20 mouse cellular contexts compared by ENCODE assay signal in the genomic region with DNA sequence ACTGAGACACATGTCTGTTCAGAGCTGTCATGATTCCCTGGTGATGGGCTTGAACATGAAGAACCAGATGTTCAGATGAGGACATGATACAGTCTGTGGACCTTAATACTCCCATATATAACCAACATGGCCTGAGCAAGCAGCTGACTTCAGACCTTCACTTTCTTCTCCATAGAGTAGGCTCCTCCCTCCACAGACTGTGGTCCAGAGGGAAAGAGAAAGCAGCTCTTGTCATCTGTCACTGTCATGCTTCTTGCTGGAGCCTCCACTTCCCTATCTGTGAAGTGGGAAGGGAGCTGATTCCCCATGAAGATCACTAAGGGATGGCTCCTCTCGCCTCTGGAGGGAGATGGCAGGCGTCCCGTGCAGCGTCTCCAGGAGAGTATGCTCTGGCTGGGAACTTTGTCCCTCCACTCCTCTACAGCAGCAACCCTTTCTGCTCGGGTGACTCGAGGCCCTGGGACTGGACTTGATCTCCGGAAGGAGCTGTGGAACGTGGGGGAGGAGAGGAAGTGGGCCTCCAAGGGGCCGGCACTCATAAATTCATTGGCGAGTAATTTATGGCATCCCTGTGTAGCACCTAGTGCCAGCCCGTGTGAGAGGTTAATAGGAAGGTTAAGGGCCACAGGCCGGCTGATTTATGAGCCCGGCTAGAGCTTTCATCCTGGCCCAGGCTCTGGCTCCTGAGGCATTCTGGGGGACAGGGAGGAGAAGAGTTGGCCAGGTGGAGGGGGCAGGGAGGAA. TPM values are rescaled to one million over a fixed set of nuclear protein-coding genes. Genes with fewer than 3 reads are reported as not detected.
DNase-seq lines count a peak whose midpoint lies in the region; ATAC-seq and TF ChIP-seq lines count a peak whose summit lies in the region.
"Had no signal": no experiment of that assay in that cellular context is flagged by ENCODE, and none has a peak within 500 bp of the region (broad histone marks: within the 10 kb centered on the region; RNA-seq: fewer than 3 reads in every experiment).

No protein-coding gene starts in this region.

- no peak overlapping the region for H3K9ac ChIP-seq in forebrain, embryonic 14.5 days (ENCODE audit: low read length)
- H3K9ac ChIP-seq in kidney, postnatal 0 days (ENCODE audit: low read depth, low read length), result no peak overlapping the region
- H3K9ac ChIP-seq in limb, embryonic 13.5 days, result peak overlapping the region; percentile 19; the same call in 1 of the 2 replicates
- H3K9ac ChIP-seq: forebrain, embryonic 15.5 days; liver, embryonic 13.5 days; lung, embryonic 15.5 days; neural tube, embryonic 13.5 days had no signal

- peaks cover 37% of the 10 kb centered on the region for H3K27me3 ChIP-seq in forebrain, embryonic 10.5 days (ENCODE audit: poor library complexity, severe bottlenecking)
- H3K27me3 ChIP-seq in forebrain, embryonic 14.5 days (replicated peaks; ENCODE audit: control insufficient read depth, insufficient read depth, low read length), result no peaks in the 10 kb centered on the region
- peaks cover 10% of the 10 kb centered on the region; the same call in 1 of the 2 replicates for H3K27me3 ChIP-seq in kidney, postnatal 0 days (ENCODE audit: insufficient read depth, low read length)
- peaks cover 54% of the 10 kb centered on the region for H3K27me3 ChIP-seq in limb, embryonic 13.5 days

- ATAC-seq in forebrain, embryonic 14.5 days, result no peak
- ATAC-seq in kidney, postnatal 0 days (replicated peaks; ENCODE audit: low FRiP score, low read depth), result peak; percentile 91
- no peak for ATAC-seq in limb, embryonic 13.5 days (ENCODE audit: low FRiP score, low read depth)
- ATAC-seq: CD4-positive, CD25-positive, alpha-beta regulatory T cell, adult 4 months; forebrain, embryonic 15.5 days had no signal

- H3K27ac ChIP-seq in forebrain, embryonic 10.5 days, result 0 out of 2 replicates have a peak overlapping the region, but pooled peaks have one; percentile 25
- no peak overlapping the region for H3K27ac ChIP-seq in forebrain, embryonic 14.5 days (ENCODE audit: low read depth, low read length)
- no peak overlapping the region for H3K27ac ChIP-seq in kidney, postnatal 0 days
- H3K27ac ChIP-seq in limb, embryonic 13.5 days, result no peak overlapping the region
- H3K27ac ChIP-seq: forebrain, embryonic 15.5 days; gastrocnemius, adult 2 months; liver, embryonic 13.5 days; lung, embryonic 15.5 days; neural tube, embryonic 13.5 days had no signal

- no peaks in the 10 kb centered on the region for H3K9me3 ChIP-seq in forebrain, embryonic 10.5 days
- H3K9me3 ChIP-seq in forebrain, embryonic 14.5 days (replicated peaks; ENCODE audit: control insufficient read depth, low read length), result no peaks in the 10 kb centered on the region
- H3K9me3 ChIP-seq in kidney, postnatal 0 days (replicated peaks; ENCODE audit: low read length), result no peaks in the 10 kb centered on the region
- no peaks in the 10 kb centered on the region for H3K9me3 ChIP-seq in limb, embryonic 13.5 days
- H3K9me3 ChIP-seq: forebrain, embryonic 15.5 days; G1E; liver, embryonic 13.5 days; lung, embryonic 15.5 days; neural tube, embryonic 13.5 days had no signal

- no peak overlapping the region for H3K4me3 ChIP-seq in forebrain, embryonic 10.5 days
- H3K4me3 ChIP-seq in forebrain, embryonic 14.5 days (ENCODE audit: low read depth, low read length), result no peak overlapping the region
- H3K4me3 ChIP-seq in kidney, postnatal 0 days (replicated peaks; ENCODE audit: low read depth, low read length), result no peak overlapping the region
- no peak overlapping the region for H3K4me3 ChIP-seq in limb, embryonic 13.5 days
- H3K4me3 ChIP-seq: forebrain, embryonic 15.5 days; gastrocnemius, adult 2 months; liver, embryonic 13.5 days; lung, embryonic 15.5 days; neural tube, embryonic 13.5 days had no signal

- DNase-seq in forebrain, embryonic 10.5 days (ENCODE audit: extremely low spot score, low spot score), result no peak
- DNase-seq in forebrain, embryonic 14.5 days (ENCODE audit: low spot score), result no peak
- DNase-seq in kidney, adult 11 months, result peak; percentile 49
- DNase-seq in kidney, postnatal 0 days (ENCODE audit: low spot score), result peak; percentile 76
- DNase-seq in gastrocnemius, postnatal 14 days, result no peak
- DNase-seq in left cerebral cortex, postnatal 14 days (ENCODE audit: low spot score in 2 of 2), result no peak
- no peak for DNase-seq in gastrocnemius, adult 18-20 months (ENCODE audit: low spot score)
- DNase-seq: cerebellum, adult 9-11 months; gastrocnemius, adult 2 months; heart, adult 11 months; liver, embryonic 13.5 days had no signal

- no peak overlapping the region for H3K4me2 ChIP-seq in forebrain, embryonic 14.5 days (ENCODE audit: low read length)
- no peak overlapping the region for H3K4me2 ChIP-seq in kidney, postnatal 0 days (ENCODE audit: low read length)
- H3K4me2 ChIP-seq in limb, embryonic 13.5 days (replicated peaks), result no peak overlapping the region
- H3K4me2 ChIP-seq: forebrain, embryonic 15.5 days; liver, embryonic 13.5 days; lung, embryonic 15.5 days; neural tube, embryonic 13.5 days had no signal

- H3K4me1 ChIP-seq in forebrain, embryonic 10.5 days, result peaks cover 30% of the 10 kb centered on the region
- H3K4me1 ChIP-seq in forebrain, embryonic 14.5 days (ENCODE audit: control insufficient read depth, insufficient read depth, low read length), result no peaks in the 10 kb centered on the region
- no peaks in the 10 kb centered on the region; the same call in 1 of the 2 replicates for H3K4me1 ChIP-seq in kidney, postnatal 0 days (replicated peaks; ENCODE audit: insufficient read depth, low read length)
- peaks cover 21% of the 10 kb centered on the region for H3K4me1 ChIP-seq in limb, embryonic 13.5 days
- H3K4me1 ChIP-seq: forebrain, embryonic 15.5 days; liver, embryonic 13.5 days; lung, embryonic 15.5 days; neural tube, embryonic 13.5 days had no signal

- WGBS in forebrain, embryonic 10.5 days, result 73% methylated on average over 13 of the region's 13 CpGs
- 86% methylated on average over 13 of the region's 13 CpGs for WGBS in forebrain, embryonic 14.5 days
- WGBS in kidney, postnatal 0 days, result 2% methylated on average over 13 of the region's 13 CpGs
- WGBS in limb, embryonic 13.5 days, result 6% methylated on average over 13 of the region's 13 CpGs

- intact Hi-C loops in gastrocnemius, postnatal 14 days (cut with DNase I; ENCODE audit: low total_unique reads), result no loop called here
- intact Hi-C loops in left cerebral cortex, postnatal 14 days (cut with DNase I), result no loop called here

- no peaks in the 10 kb centered on the region for H3K36me3 ChIP-seq in forebrain, embryonic 10.5 days (replicated peaks)
- H3K36me3 ChIP-seq in forebrain, embryonic 14.5 days (ENCODE audit: control insufficient read depth, insufficient read depth, low read length), result no peaks in the 10 kb centered on the region
- no peaks in the 10 kb centered on the region for H3K36me3 ChIP-seq in kidney, postnatal 0 days (ENCODE audit: insufficient read depth, low read length)
- H3K36me3 ChIP-seq in limb, embryonic 13.5 days, result no peaks in the 10 kb centered on the region
- H3K36me3 ChIP-seq: forebrain, embryonic 15.5 days; G1E; liver, embryonic 13.5 days; lung, embryonic 15.5 days; neural tube, embryonic 13.5 days had no signal

- no peak for TF ChIP-seq CTCF in kidney, postnatal 0 days (IDR thresholded peaks at IDR 0.05; ENCODE audit: low read depth)

RNA-seq across cellular contexts. Expression of a gene that starts 17.3 kb away (rescaled TPM):
- 20.1 and 20.4 TPM in 2 replicates for polyA plus RNA-seq in forebrain, embryonic 10.5 days (2016; fragmentation: Nextera tagmentation; extraction: Ambion mirVana)
- 0.50 and 0.78 TPM in 2 replicates for polyA plus RNA-seq in forebrain, embryonic 14.5 days (2014; fragmentation: Nextera tagmentation; extraction: Ambion mirVana)
- polyA plus RNA-seq in kidney, postnatal 0 days (2015; fragmentation: Nextera tagmentation; extraction: Ambion mirVana), result 0.13 and 0.19 TPM in 2 replicates
- 2.5 and 2.6 TPM in 2 replicates for polyA plus RNA-seq in limb, embryonic 13.5 days (2015; fragmentation: Nextera tagmentation; extraction: Ambion mirVana)
- total RNA-seq in gastrocnemius, postnatal 14 days (2021), result under 1 TPM; 0.40 to 0.51 TPM
- 1 to 10 TPM; 1.1 to 1.3 TPM for total RNA-seq in left cerebral cortex, postnatal 14 days (2021)
- under 1 TPM; 0.25 to 0.31 TPM for total RNA-seq in gastrocnemius, adult 18-20 months (2021)
- total RNA-seq: hematopoietic stem cell, adult 5-6 weeks; megakaryocyte progenitor cell, adult 5-6 weeks; monocyte, adult 5-6 weeks had no signal
- polyA plus RNA-seq: CD4-positive, CD25-positive, alpha-beta regulatory T cell, adult 4 months; G1E had no signal

Comparison
In these comparisons a context has a peak if more than half of its experiments do, and no peak if none do; other contexts are left out.
1. DNase-seq: peak in kidney, adult 11 months (single experiment) and kidney, postnatal 0 days (single experiment); none in forebrain, embryonic 10.5 days (single experiment), forebrain, embryonic 14.5 days (single experiment), gastrocnemius, postnatal 14 days (single experiment), left cerebral cortex, postnatal 14 days (0 of 2) and gastrocnemius, adult 18-20 months (single experiment).